Mouse (Mus musculus) ovary, postnatal 14 days (tissue): ENCODE results near the gene Anxa9.

Experiments used
- DNase-seq: peaks from one replicate; pipeline ENCODE4 v3.0.0; 2022; ENCODE audit warnings: low spot score

The Anxa9 gene

DNA sequence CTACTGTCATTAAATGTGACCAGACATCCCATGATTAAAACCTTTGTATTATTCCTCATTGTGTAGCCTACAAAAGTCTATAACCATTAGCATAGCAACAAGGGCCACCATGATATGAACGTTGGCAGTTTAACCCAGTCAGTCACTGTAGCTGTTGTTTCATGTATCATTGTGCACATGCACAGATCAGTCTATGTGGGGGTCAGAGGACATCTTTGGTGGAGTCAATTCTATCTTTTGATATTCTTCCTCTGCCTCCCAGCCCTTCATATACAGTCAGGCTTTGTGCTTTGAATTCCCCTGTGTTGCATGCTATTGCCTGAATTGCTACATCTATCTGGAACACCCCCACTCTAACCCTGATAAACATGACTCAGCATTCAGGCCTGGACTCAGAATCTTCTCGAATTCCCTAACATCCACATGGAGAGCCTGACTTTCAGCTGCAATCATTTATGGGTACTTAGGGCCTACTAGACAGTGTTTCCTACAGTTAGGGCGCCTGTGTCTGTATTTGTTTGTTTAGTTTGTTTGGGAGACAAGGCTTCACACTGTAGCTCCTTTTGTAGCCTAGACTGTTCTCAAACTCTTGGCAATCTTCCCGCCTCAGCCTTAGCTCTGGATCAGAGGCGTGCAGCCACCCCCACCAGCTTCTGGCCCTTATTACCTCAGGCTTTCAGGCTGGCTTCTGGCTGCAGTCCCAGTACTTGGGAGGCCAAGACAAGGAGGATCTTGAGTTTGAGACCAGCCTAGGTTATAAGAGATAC, 60.3 kb downstream of the Anxa9 start:
- peak; percentile 49 for DNase-seq
